Mouse (Mus musculus): ENCODE measurements at regions not wholly inside any gene's neighbourhood (a gene's known extent, or its start where the extent isn't known, plus 50 kb on each side); places are given as distances from the start of the nearest gene placed in this dataset.

GRCm38 (mm10) chr16:47354279-47354678, 856.0 kb upstream of the Nectin3 start:
- no peak for DNase-seq

DNA sequence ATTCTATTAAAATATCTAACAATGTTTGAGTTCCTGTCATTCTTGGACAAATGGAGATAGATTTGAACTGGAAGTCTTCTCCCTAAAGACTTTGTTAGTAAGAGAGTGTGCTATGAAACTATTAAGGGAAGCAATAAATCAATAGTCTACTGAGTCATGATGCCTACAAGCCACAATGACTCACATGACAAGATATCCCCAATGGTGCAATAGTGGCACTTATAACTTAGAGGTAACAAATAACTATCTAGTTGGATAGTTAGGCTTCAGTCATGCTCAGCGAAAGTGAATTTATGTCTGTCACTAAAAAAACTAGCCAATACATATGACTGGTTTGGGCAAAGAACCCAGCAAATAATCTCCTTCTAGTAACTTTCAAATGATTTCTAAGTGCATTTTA, 889.1 kb upstream of the Dppa4 start:
- DNase-seq: no peak

- DNase-seq: no peak
Measured at GRCm38 (mm10) chr16:47407067-47407466, 876.5 kb upstream of the Dppa4 start.

DNA sequence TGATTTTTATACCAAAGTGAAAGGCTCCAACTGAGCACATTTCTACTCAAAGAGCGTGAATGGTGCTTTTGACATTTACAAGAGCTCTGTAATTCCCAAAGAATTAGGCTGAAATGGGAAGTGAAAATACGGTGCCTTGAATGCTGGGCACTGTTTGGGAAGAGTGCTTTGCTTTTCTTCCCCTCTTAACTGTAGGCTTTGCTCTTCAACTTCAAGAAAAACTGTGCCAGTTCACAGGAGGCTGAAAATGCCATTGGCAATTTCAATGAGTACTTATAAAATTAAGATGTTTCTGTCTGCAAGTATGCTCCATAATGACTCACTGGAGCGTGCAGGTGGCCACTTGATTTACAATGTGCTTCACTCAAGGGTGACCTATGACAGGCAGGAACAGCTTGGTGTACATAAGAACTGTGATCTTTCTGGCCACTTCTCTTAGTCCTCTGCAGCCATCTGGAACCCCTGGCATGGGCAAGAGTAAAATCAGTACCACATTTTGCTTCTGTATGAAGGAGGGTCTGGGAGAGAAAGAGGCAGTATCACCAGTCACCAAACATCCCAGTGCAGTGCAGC, 864.8 kb upstream of the Dppa4 start:
- DNase-seq: no peak

- DNase-seq: no peak
Measured at GRCm38 (mm10) chr16:47445083-47445482, 838.5 kb upstream of the Dppa4 start.

DNA sequence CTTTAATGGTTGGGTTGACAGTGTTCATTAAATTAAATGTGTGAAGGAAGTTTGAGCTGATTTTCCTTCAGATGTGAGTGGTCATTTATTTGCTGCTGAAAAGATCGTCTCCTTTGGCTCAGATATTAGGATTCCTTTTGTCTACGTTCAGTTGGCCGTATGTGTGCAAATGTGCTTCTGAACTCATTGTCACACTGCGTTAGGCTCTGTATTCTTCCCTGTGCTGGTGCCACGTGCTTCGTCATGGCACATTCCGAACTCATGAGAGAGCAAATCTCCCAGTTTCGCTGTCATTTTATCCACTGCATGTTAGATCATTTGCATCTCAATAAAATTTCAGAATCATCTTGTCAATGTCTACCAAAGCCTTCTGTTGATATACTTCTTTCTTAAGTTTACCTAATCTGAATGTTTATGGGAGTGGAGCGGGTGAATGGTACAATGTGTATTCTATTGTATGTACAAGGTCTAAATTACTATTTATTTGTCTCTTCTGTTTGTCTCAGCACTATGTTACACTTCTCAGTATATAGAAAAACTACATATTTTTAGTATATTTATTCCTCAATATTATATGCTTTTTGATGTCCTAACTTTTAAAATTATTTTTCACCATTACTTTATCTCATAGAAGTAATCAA, 808.0 kb upstream of the Dppa4 start:
- no peak for DNase-seq

- DNase-seq: no peak
Measured at GRCm38 (mm10) chr16:47482071-47482470, 801.5 kb upstream of the Dppa4 start.

- no peak for DNase-seq
Measured at GRCm38 (mm10) chr16:47488525-47488924, 795.0 kb upstream of the Dppa4 start.

GRCm38 (mm10) chr16:47525857-47526256, 757.7 kb upstream of the Dppa4 start:
- DNase-seq: no peak

- DNase-seq: no peak
Measured at GRCm38 (mm10) chr16:47526613-47527012, 756.9 kb upstream of the Dppa4 start.

DNA sequence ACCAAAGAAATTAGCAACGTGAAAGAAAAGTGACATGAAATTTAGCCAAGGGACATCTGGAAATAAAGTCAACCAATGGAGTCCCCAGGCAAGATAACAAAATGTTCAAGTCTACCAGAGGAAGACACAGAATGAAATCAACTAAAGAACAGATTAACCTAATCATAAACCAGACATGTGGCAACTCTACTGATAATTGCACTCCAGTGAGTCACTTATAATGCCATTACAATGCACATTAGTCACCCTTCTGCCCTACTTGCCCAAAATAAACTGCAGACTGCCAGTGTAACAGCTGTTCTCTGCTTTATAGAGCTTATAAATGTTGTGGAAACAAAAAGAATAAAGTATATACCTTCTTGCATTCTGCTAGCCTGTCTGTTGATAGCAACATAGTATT, 747.0 kb upstream of the Dppa4 start:
- DNase-seq: peak; percentile 21

GRCm38 (mm10) chr16:47551101-47551500, 732.4 kb upstream of the Dppa4 start:
- no peak for DNase-seq

DNA sequence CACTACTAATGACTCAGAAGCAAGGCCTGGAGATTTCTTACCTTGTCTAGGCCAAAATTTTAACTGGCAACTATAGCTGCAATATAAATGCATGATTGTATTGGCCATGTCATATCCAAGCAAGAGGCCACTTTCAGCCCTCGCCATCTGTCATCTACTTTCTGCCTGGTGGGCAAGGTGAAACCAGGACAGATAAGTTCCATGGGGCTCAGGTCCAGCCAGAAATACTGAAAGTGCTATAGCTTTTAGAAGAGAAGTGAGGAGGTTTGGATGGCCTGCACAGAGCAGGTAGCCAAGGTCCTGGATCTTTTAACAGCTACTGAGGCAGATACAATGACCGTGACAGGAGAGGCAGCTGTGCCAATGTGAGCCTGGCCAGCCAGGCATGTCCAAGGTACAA, 715.5 kb upstream of the Dppa4 start:
- no peak for DNase-seq

DNA sequence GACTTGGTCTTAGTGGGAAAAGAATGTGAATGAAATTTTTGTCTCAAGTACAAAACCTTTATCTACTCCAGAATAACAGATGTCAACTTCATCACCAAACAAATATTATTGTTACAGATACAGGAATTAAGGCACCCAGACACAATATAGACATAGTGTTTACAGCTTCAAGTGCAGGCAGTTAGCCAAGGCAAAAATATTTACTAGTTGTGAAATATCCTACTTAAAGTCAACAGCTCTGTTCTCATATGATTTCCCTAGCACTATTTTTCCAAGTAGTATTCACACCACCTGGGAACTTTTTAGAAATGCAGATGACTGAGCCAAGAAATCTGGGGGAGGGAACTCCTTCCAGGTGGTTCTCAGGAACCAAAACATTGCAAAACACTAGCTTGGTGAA, 684.1 kb upstream of the Dppa4 start:
- DNase-seq: no peak

Data from adrenal gland, adult 2 months (tissue).